Mouse (Mus musculus): ENCODE measurements around the gene Gm13691. TPM values are rescaled to one million over a fixed set of nuclear protein-coding genes. Genes with fewer than 3 reads are reported as not detected.
A peak's percentile ranks its signal among the peaks of the same experiment; 100 is the strongest.
"Not testable (repeated sequence)": the region's sequence is repeated elsewhere in the genome, so short reads cannot be mapped to it uniquely, and the experiment has no call there.

Gene Gm13691
- polyA plus RNA-seq (2012; rRNA removed): not detected in 2 replicates

DNA sequence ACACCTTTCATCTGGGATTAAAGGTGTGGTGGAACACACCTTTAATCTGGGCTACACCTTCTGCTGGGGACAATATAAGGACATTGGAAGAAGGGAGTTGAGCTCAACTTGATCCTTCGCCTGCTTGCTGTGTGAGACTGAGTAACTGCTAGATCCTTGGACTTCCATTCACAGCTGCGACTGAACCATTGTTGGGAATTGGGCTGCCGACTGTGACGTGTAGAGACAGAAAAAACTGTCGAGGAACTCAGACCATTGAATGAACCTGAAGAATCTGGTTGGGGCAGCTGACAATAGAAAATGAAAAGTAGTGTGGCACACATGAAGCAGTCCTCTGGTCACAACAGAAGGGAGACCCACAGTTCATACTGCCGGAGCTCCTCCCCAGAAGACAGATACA lies at the start of gene Gm13691:
Gm13691 (plus strand) TSS at position 301 of the 400 bp plus-strand sequence.
- no CpG with 5 or more reads among the region's 6 CpGs for WGBS
- H3K27me3 ChIP-seq (ENCODE audit: control insufficient read depth, insufficient read depth, low read length); H3K27ac ChIP-seq (ENCODE audit: insufficient read depth, low read depth, low read length); H3K36me3 ChIP-seq (ENCODE audit: control insufficient read depth, insufficient read depth, low read length); H3K4me1 ChIP-seq (ENCODE audit: control insufficient read depth, insufficient read depth, insufficient read length, low read length); H3K4me3 ChIP-seq (ENCODE audit: low read depth, low read length): not testable (repeated sequence)

DNA sequence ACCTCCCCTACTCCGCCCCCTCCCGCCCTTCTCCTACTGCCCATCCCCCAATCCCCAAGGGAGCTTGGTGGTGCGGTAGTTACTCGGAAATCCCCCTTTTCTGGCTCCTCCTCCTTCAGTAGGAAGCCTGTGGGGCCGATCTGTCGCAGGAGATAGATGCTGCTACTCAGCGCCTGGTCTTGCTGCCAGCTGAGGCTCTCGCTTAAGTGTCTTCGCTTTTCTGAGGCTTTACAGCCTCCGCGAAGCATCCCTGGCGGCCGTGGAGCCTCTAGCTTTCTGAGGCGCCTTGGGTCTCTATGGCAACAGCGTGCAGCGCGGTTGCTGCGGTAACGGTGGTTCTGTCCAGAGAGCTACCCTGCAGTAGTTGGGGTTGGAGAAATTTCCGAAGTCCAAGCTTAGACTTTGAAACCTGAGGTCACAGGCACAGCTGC lies 49.4 kb upstream of the Gm13691 start, which contains the start of gene Zswim2:
Zswim2 (minus strand) TSS at position 298 of the 431 bp plus-strand sequence.
- peak within 1 kb of the TSS; percentile 6; the same call in 1 of the 2 replicates for H3K4me3 ChIP-seq (ENCODE audit: low read depth, low read length)
- no peak within 1 kb of the TSS for H3K27ac ChIP-seq (ENCODE audit: insufficient read depth, low read depth, low read length)
- TF ChIP-seq POLR2A (IDR thresholded peaks at IDR 0.05; ENCODE audit: low read depth, low read length): no peak
- TF ChIP-seq CTCF (IDR thresholded peaks at IDR 0.05; ENCODE audit: extremely low read depth, insufficient read length, insufficient replicate concordance, low read depth, low read length): no peak
- H3K36me3 ChIP-seq (ENCODE audit: control insufficient read depth, insufficient read depth, low read length): no peaks in the 10 kb centered on the region
- no peaks in the 10 kb centered on the region for H3K4me1 ChIP-seq (ENCODE audit: control insufficient read depth, insufficient read depth, insufficient read length, low read length)
- WGBS: 6% methylated on average over 20 of the region's 20 CpGs
- H3K27me3 ChIP-seq (ENCODE audit: control insufficient read depth, insufficient read depth, low read length): no peaks in the 10 kb centered on the region

DNA sequence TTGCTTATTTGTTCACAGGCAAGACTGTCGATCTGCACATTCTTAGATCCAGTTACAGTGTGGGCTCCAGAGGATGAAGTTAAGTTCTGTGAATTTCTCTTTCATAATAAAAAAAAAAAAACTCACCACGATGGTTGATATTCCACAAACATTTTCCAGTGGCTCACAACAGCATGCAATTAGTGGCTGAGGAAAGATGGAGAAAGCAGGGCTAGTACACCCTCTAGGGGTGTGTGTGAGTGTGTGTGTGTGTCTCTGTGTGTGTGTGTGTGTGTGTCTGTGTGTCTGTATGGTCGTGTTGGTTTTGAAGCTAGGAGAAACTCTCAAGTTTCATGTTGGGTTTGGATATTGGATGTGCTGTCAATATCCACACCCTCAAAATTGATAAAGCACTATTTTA lies 49.0 kb upstream of the Gm13691 start:
- H3K4me3 ChIP-seq (ENCODE audit: low read depth, low read length): no peak overlapping the region
- no peaks in the 10 kb centered on the region for H3K36me3 ChIP-seq (ENCODE audit: control insufficient read depth, insufficient read depth, low read length)
- WGBS: 42% methylated on average over 3 of the region's 3 CpGs
- no peaks in the 10 kb centered on the region for H3K4me1 ChIP-seq (ENCODE audit: control insufficient read depth, insufficient read depth, insufficient read length, low read length)
- TF ChIP-seq CTCF (IDR thresholded peaks at IDR 0.05; ENCODE audit: extremely low read depth, insufficient read length, insufficient replicate concordance, low read depth, low read length): no peak
- no peaks in the 10 kb centered on the region for H3K27me3 ChIP-seq (ENCODE audit: control insufficient read depth, insufficient read depth, low read length)
- no peak overlapping the region for H3K27ac ChIP-seq (ENCODE audit: insufficient read depth, low read depth, low read length)

DNA sequence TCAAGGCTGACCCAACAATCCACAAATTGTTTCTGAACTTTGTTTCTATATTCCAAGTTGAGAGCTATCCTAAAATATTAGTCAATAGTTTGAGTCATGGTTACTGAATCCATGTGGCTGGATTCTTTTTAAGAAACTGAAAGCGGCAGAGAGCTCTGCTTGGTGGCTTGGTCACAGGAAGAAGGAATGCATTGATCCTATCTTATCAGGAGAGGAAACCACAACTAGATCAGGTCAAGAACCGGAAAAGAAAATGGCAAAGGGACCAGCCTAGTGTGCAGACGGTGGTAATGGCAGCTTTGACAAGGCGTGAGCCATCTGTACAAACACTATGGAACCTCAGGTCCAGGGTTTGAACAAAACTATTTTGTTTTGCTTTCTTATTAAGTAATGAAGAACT lies 48.6 kb upstream of the Gm13691 start:
- Histone ChIP-seq H3K36me3 (ENCODE audit: control insufficient read depth, insufficient read depth, low read length) (no peaks in the 10 kb centered on the region), H3K4me1 (ENCODE audit: control insufficient read depth, insufficient read depth, insufficient read length, low read length) (no peaks in the 10 kb centered on the region), H3K4me3 (ENCODE audit: low read depth, low read length) (no peak overlapping the region), H3K27me3 (ENCODE audit: control insufficient read depth, insufficient read depth, low read length) (no peaks in the 10 kb centered on the region), H3K27ac (ENCODE audit: insufficient read depth, low read depth, low read length) (no peak overlapping the region)
- 50% methylated on average over 4 of the region's 4 CpGs for WGBS
- no peak for TF ChIP-seq CTCF (IDR thresholded peaks at IDR 0.05; ENCODE audit: extremely low read depth, insufficient read length, insufficient replicate concordance, low read depth, low read length)
- TF ChIP-seq POLR2A (IDR thresholded peaks at IDR 0.05; ENCODE audit: low read depth, low read length): no peak

DNA sequence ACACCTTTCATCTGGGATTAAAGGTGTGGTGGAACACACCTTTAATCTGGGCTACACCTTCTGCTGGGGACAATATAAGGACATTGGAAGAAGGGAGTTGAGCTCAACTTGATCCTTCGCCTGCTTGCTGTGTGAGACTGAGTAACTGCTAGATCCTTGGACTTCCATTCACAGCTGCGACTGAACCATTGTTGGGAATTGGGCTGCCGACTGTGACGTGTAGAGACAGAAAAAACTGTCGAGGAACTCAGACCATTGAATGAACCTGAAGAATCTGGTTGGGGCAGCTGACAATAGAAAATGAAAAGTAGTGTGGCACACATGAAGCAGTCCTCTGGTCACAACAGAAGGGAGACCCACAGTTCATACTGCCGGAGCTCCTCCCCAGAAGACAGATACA lies 35.0 kb upstream of the Gm13691 start, which contains the start of gene Gm13698:
Gm13698 (plus strand) TSS at position 301 of the 400 bp plus-strand sequence.
- not testable (repeated sequence) for H3K4me3 ChIP-seq (ENCODE audit: low read depth, low read length); H3K27me3 ChIP-seq (ENCODE audit: control insufficient read depth, insufficient read depth, low read length); H3K27ac ChIP-seq (ENCODE audit: insufficient read depth, low read depth, low read length); H3K4me1 ChIP-seq (ENCODE audit: control insufficient read depth, insufficient read depth, insufficient read length, low read length); H3K36me3 ChIP-seq (ENCODE audit: control insufficient read depth, insufficient read depth, low read length)
- whole genome bisulfite sequencing: no CpG with 5 or more reads among the region's 6 CpGs

DNA sequence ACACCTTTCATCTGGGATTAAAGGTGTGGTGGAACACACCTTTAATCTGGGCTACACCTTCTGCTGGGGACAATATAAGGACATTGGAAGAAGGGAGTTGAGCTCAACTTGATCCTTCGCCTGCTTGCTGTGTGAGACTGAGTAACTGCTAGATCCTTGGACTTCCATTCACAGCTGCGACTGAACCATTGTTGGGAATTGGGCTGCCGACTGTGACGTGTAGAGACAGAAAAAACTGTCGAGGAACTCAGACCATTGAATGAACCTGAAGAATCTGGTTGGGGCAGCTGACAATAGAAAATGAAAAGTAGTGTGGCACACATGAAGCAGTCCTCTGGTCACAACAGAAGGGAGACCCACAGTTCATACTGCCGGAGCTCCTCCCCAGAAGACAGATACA lies 29.1 kb upstream of the Gm13691 start, which contains the start of gene Gm13693:
Gm13693 (plus strand) TSS at position 301 of the 400 bp plus-strand sequence.
- no CpG with 5 or more reads among the region's 6 CpGs for WGBS

DNA sequence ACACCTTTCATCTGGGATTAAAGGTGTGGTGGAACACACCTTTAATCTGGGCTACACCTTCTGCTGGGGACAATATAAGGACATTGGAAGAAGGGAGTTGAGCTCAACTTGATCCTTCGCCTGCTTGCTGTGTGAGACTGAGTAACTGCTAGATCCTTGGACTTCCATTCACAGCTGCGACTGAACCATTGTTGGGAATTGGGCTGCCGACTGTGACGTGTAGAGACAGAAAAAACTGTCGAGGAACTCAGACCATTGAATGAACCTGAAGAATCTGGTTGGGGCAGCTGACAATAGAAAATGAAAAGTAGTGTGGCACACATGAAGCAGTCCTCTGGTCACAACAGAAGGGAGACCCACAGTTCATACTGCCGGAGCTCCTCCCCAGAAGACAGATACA lies 23.3 kb upstream of the Gm13691 start, which contains the start of gene Gm13695:
Gm13695 (plus strand) TSS at position 301 of the 400 bp plus-strand sequence.
- H3K4me1 ChIP-seq (ENCODE audit: control insufficient read depth, insufficient read depth, insufficient read length, low read length); H3K4me3 ChIP-seq (ENCODE audit: low read depth, low read length); H3K27me3 ChIP-seq (ENCODE audit: control insufficient read depth, insufficient read depth, low read length); H3K27ac ChIP-seq (ENCODE audit: insufficient read depth, low read depth, low read length); H3K36me3 ChIP-seq (ENCODE audit: control insufficient read depth, insufficient read depth, low read length): not testable (repeated sequence)
- WGBS: no CpG with 5 or more reads among the region's 6 CpGs

More for the DNA sequence above, 29.1 kb upstream of the Gm13691 start, which contains the start of gene Gm13693:
- H3K4me1 ChIP-seq (ENCODE audit: control insufficient read depth, insufficient read depth, insufficient read length, low read length); H3K36me3 ChIP-seq (ENCODE audit: control insufficient read depth, insufficient read depth, low read length); H3K27ac ChIP-seq (ENCODE audit: insufficient read depth, low read depth, low read length); H3K4me3 ChIP-seq (ENCODE audit: low read depth, low read length); H3K27me3 ChIP-seq (ENCODE audit: control insufficient read depth, insufficient read depth, low read length): not testable (repeated sequence)

DNA sequence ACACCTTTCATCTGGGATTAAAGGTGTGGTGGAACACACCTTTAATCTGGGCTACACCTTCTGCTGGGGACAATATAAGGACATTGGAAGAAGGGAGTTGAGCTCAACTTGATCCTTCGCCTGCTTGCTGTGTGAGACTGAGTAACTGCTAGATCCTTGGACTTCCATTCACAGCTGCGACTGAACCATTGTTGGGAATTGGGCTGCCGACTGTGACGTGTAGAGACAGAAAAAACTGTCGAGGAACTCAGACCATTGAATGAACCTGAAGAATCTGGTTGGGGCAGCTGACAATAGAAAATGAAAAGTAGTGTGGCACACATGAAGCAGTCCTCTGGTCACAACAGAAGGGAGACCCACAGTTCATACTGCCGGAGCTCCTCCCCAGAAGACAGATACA lies 17.5 kb upstream of the Gm13691 start, which contains the start of gene Gm13696:
Gm13696 (plus strand) TSS at position 301 of the 400 bp plus-strand sequence.
- H3K4me3 ChIP-seq (ENCODE audit: low read depth, low read length); H3K36me3 ChIP-seq (ENCODE audit: control insufficient read depth, insufficient read depth, low read length); H3K27ac ChIP-seq (ENCODE audit: insufficient read depth, low read depth, low read length); H3K27me3 ChIP-seq (ENCODE audit: control insufficient read depth, insufficient read depth, low read length); H3K4me1 ChIP-seq (ENCODE audit: control insufficient read depth, insufficient read depth, insufficient read length, low read length): not testable (repeated sequence)
- WGBS: no CpG with 5 or more reads among the region's 6 CpGs

DNA sequence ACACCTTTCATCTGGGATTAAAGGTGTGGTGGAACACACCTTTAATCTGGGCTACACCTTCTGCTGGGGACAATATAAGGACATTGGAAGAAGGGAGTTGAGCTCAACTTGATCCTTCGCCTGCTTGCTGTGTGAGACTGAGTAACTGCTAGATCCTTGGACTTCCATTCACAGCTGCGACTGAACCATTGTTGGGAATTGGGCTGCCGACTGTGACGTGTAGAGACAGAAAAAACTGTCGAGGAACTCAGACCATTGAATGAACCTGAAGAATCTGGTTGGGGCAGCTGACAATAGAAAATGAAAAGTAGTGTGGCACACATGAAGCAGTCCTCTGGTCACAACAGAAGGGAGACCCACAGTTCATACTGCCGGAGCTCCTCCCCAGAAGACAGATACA lies 11.7 kb upstream of the Gm13691 start, which contains the start of gene Gm13694:
Gm13694 (plus strand) TSS at position 301 of the 400 bp plus-strand sequence.
- H3K36me3 ChIP-seq (ENCODE audit: control insufficient read depth, insufficient read depth, low read length); H3K4me3 ChIP-seq (ENCODE audit: low read depth, low read length): not testable (repeated sequence)
- no CpG with 5 or more reads among the region's 6 CpGs for WGBS

DNA sequence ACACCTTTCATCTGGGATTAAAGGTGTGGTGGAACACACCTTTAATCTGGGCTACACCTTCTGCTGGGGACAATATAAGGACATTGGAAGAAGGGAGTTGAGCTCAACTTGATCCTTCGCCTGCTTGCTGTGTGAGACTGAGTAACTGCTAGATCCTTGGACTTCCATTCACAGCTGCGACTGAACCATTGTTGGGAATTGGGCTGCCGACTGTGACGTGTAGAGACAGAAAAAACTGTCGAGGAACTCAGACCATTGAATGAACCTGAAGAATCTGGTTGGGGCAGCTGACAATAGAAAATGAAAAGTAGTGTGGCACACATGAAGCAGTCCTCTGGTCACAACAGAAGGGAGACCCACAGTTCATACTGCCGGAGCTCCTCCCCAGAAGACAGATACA lies 5.9 kb upstream of the Gm13691 start, which contains the start of gene Gm13697:
Gm13697 (plus strand) TSS at position 301 of the 400 bp plus-strand sequence.
- WGBS: no CpG with 5 or more reads among the region's 6 CpGs
- H3K27me3 ChIP-seq (ENCODE audit: control insufficient read depth, insufficient read depth, low read length); H3K4me3 ChIP-seq (ENCODE audit: low read depth, low read length); H3K4me1 ChIP-seq (ENCODE audit: control insufficient read depth, insufficient read depth, insufficient read length, low read length); H3K27ac ChIP-seq (ENCODE audit: insufficient read depth, low read depth, low read length); H3K36me3 ChIP-seq (ENCODE audit: control insufficient read depth, insufficient read depth, low read length): not testable (repeated sequence)

More for the DNA sequence above, 11.7 kb upstream of the Gm13691 start, which contains the start of gene Gm13694:
- H3K27ac ChIP-seq (ENCODE audit: insufficient read depth, low read depth, low read length); H3K27me3 ChIP-seq (ENCODE audit: control insufficient read depth, insufficient read depth, low read length); H3K4me1 ChIP-seq (ENCODE audit: control insufficient read depth, insufficient read depth, insufficient read length, low read length): not testable (repeated sequence)

DNA sequence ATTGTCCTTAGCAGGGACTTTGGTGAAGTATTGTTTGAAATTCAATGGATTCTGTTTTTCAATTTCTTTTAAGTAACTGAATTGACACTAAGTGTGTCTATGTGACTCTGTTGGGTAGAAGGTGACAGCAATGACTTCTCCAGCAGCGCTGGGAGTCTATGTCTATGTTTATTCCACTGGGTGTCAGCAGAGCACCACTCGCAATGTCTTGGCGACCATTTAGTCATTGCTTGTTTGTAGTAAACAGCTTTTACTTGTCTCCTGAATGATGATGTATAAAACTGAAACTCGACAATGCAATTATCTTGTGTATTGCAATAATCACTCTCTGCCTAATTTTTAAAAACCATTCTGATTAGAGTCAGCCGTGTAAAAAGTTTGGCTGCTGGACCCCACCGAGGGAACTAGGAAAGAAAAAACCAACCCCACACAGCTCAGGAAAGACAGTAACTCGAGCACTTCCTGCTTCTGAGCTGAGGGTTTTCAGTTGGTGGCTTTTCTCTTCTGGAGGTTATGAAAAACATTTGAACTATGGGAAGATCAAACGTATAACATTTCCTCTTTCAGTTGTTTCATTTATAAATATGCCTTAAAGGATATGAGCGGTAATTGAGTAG lies 3.4 kb downstream of the Gm13691 start:
- WGBS: 40% methylated on average over 8 of the region's 9 CpGs
- H3K27ac ChIP-seq (ENCODE audit: insufficient read depth, low read depth, low read length); H3K36me3 ChIP-seq (ENCODE audit: control insufficient read depth, insufficient read depth, low read length); H3K27me3 ChIP-seq (ENCODE audit: control insufficient read depth, insufficient read depth, low read length); H3K4me1 ChIP-seq (ENCODE audit: control insufficient read depth, insufficient read depth, insufficient read length, low read length); H3K4me3 ChIP-seq (ENCODE audit: low read depth, low read length): not testable (repeated sequence)
